Mouse (Mus musculus) layer of hippocampus, adult 8-10 months (tissue): ENCODE data around the gene Hspb6. TPM values are rescaled to one million over a fixed set of nuclear protein-coding genes. Genes with fewer than 3 reads are reported as not detected.

Experiments
- DNase-seq, 2 experiments: peaks; one replicate each; pipeline ENCODE4 v3.0.0; 2022; ENCODE audit warnings: low spot score in 2 of 2
- total RNA-seq, 4 experiments: library from RNA; stranded (reverse); gene quantifications; 2 replicates each; pipeline ENCODE4 v1.2.4; 2022

Gene Hspb6
- 10 to 100 TPM in 1 of 4 experiments, 1 to 10 TPM in 3; 3.2 to 10.3 (median 6.5) TPM for total RNA-seq

GRCm38 (mm10) chr7:30552102-30553020, at the start of gene Hspb6, which contains the start of gene Proser3:
Hspb6 (plus strand) TSS chr7:30552178.
Proser3 (minus strand) TSS chr7:30552299.
- DNase-seq, result peak; percentile 96 to 98

GRCm38 (mm10) chr7:30508061-30508460, 43.9 kb upstream of the Hspb6 start:
- no peak for DNase-seq

GRCm38 (mm10) chr7:30515003-30515760, 36.8 kb upstream of the Hspb6 start:
- DNase-seq, result no peak

- no peak for DNase-seq
Measured at GRCm38 (mm10) chr7:30518325-30518724, 33.7 kb upstream of the Hspb6 start.

- no peak for DNase-seq
Measured at GRCm38 (mm10) chr7:30520396-30520795, 31.6 kb upstream of the Hspb6 start.

GRCm38 (mm10) chr7:30520856-30521255, 31.1 kb upstream of the Hspb6 start:
- DNase-seq, result no peak

- DNase-seq, result no peak
Measured at GRCm38 (mm10) chr7:30522871-30523270, 29.1 kb upstream of the Hspb6 start.

- DNase-seq, result no peak
Measured at GRCm38 (mm10) chr7:30524487-30524886, 27.5 kb upstream of the Hspb6 start.

GRCm38 (mm10) chr7:30525954-30526353, 26.0 kb upstream of the Hspb6 start:
- DNase-seq, result no peak

- no peak for DNase-seq
Measured at GRCm38 (mm10) chr7:30526399-30526798, 25.6 kb upstream of the Hspb6 start.

- DNase-seq, result no peak
Measured at GRCm38 (mm10) chr7:30526981-30527380, 25.0 kb upstream of the Hspb6 start.

- DNase-seq, result no peak
Measured at GRCm38 (mm10) chr7:30531291-30531815, 20.6 kb upstream of the Hspb6 start.

- peak in 1 of 2 experiments; percentile 50 for DNase-seq
Measured at GRCm38 (mm10) chr7:30532931-30533330, 19.0 kb upstream of the Hspb6 start.

- DNase-seq, result no peak
Measured at GRCm38 (mm10) chr7:30533941-30534632, 17.9 kb upstream of the Hspb6 start.

GRCm38 (mm10) chr7:30534633-30535577, 17.1 kb upstream of the Hspb6 start, which contains the start of gene Arhgap33:
Arhgap33 (minus strand) TSS chr7:30535060.
- peak; percentile 95 to 96 for DNase-seq

GRCm38 (mm10) chr7:30540572-30540971, 11.4 kb upstream of the Hspb6 start:
- no peak for DNase-seq

GRCm38 (mm10) chr7:30544327-30544726, 7.7 kb upstream of the Hspb6 start:
- DNase-seq, result no peak

- no peak for DNase-seq
Measured at GRCm38 (mm10) chr7:30549880-30550279, 2.1 kb upstream of the Hspb6 start.

GRCm38 (mm10) chr7:30550603-30551002, 1.4 kb upstream of the Hspb6 start:
- DNase-seq, result no peak
